Mouse (Mus musculus) naive thymus-derived CD4-positive, alpha-beta T cell, adult 2 months (primary cell): ENCODE measurements around the gene Ly6g6d.

Experiments
- DNase-seq: peaks from one replicate; pipeline ENCODE4 v3.0.0-alpha.2; 2011; ENCODE audit warnings: low read depth

Ly6g6d gene

GRCm38 (mm10) chr17:35097164-35097655 is 19.3 kb upstream of the Ly6g6d start:
- no peak for DNase-seq

GRCm38 (mm10) chr17:35096597-35096996 is 18.7 kb upstream of the Ly6g6d start:
- no peak for DNase-seq

GRCm38 (mm10) chr17:35094475-35095365 is 16.9 kb upstream of the Ly6g6d start:
- no peak for DNase-seq

GRCm38 (mm10) chr17:35092403-35093198 is 14.7 kb upstream of the Ly6g6d start:
- DNase-seq = no peak

- peak; percentile 30 for DNase-seq
These were observed 12.5 kb upstream of the Ly6g6d start for GRCm38 (mm10) chr17:35090166-35090932.

GRCm38 (mm10) chr17:35088825-35089644 is 11.2 kb upstream of the Ly6g6d start, which contains the start of gene Abhd16a:
Abhd16a (plus strand) TSS chr17:35089263.
- DNase-seq = peak; percentile 97

GRCm38 (mm10) chr17:35088151-35088550 is 10.3 kb upstream of the Ly6g6d start:
- peak; percentile 35 for DNase-seq

- no peak for DNase-seq
These were observed 7.5 kb upstream of the Ly6g6d start, which contains the start of gene Ly6g6f for GRCm38 (mm10) chr17:35085208-35085865. Ly6g6f (minus strand) TSS chr17:35085610.

GRCm38 (mm10) chr17:35083929-35084497 is 6.1 kb upstream of the Ly6g6d start:
- no peak for DNase-seq

GRCm38 (mm10) chr17:35082841-35083576 is 5.1 kb upstream of the Ly6g6d start:
- no peak for DNase-seq

GRCm38 (mm10) chr17:35080710-35081109 is 2.8 kb upstream of the Ly6g6d start:
- no peak for DNase-seq

- DNase-seq = no peak
These were observed 2.4 kb upstream of the Ly6g6d start for GRCm38 (mm10) chr17:35080248-35080647.

- no peak for DNase-seq
These were observed 1.9 kb upstream of the Ly6g6d start for GRCm38 (mm10) chr17:35079778-35080177.

GRCm38 (mm10) chr17:35077285-35077684 is 580 bp downstream of the Ly6g6d start:
- DNase-seq = no peak

- no peak for DNase-seq
These were observed 1.2 kb downstream of the Ly6g6d start, which contains the start of gene Ly6g6e for GRCm38 (mm10) chr17:35076507-35077176. Ly6g6e (plus strand) TSS chr17:35076902.

GRCm38 (mm10) chr17:35074097-35074496 is 3.8 kb downstream of the Ly6g6d start:
- DNase-seq = no peak

GRCm38 (mm10) chr17:35071454-35071853 is 6.4 kb downstream of the Ly6g6d start:
- DNase-seq = no peak

GRCm38 (mm10) chr17:35070556-35071229 is 7.2 kb downstream of the Ly6g6d start:
- DNase-seq = no peak
